Mouse (Mus musculus): ENCODE results near the gene Tmem184b. TPM values are rescaled to one million over a fixed set of nuclear protein-coding genes. Genes with fewer than 3 reads are reported as not detected.
A peak's percentile ranks its signal among the peaks of the same experiment; 100 is the strongest.

The Tmem184b gene
- total RNA-seq, 2 experiments from 2014 or later: 59.2 to 67.8 TPM

GRCm38 (mm10) chr15:79400134-79400974 lies 3.0 kb downstream of the Tmem184b start:
- no peak for DNase-seq
- intact Hi-C loops (cut with DNase I): loop anchor here (2.0 kb wide), 1 partner anchor 36 kb away; no protein-coding TSS in a partner anchor

GRCm38 (mm10) chr15:79399231-79400052 lies 3.9 kb downstream of the Tmem184b start:
- intact Hi-C loops (cut with DNase I): loop anchor here (2.0 kb wide), 1 partner anchor 37 kb away; no protein-coding TSS in a partner anchor
- DNase-seq: peak in 1 of 2 experiments; percentile 41

GRCm38 (mm10) chr15:79396736-79397135 lies 6.6 kb downstream of the Tmem184b start:
- DNase-seq: peak; percentile 73

GRCm38 (mm10) chr15:79395281-79395680 lies 8.1 kb downstream of the Tmem184b start:
- intact Hi-C loops (cut with DNase I): loop anchor here (2.0 kb wide), 1 partner anchor 14 kb away; no protein-coding TSS in a partner anchor
- no peak for DNase-seq

More at GRCm38 (mm10) chr15:79396736-79397135, 6.6 kb downstream of the Tmem184b start:
- intact Hi-C loops (cut with DNase I): no loop called here

GRCm38 (mm10) chr15:79394842-79395241 lies 8.5 kb downstream of the Tmem184b start:
- DNase-seq: no peak
- intact Hi-C loops (cut with DNase I): loop anchor here (2.0 kb wide), 1 partner anchor 14 kb away; no protein-coding TSS in a partner anchor

- DNase-seq: no peak
- intact Hi-C loops (cut with DNase I): no loop called here
Measured at GRCm38 (mm10) chr15:79393101-79393500, 10.3 kb downstream of the Tmem184b start.

GRCm38 (mm10) chr15:79392527-79392926 lies 10.8 kb downstream of the Tmem184b start:
- intact Hi-C loops (cut with DNase I): no loop called here

GRCm38 (mm10) chr15:79391447-79392093 lies 11.8 kb downstream of the Tmem184b start:
- intact Hi-C loops (cut with DNase I): no loop called here
- peak; percentile 88 to 89 for DNase-seq

More at GRCm38 (mm10) chr15:79392527-79392926, 10.8 kb downstream of the Tmem184b start:
- DNase-seq: no peak

- intact Hi-C loops (cut with DNase I): no loop called here
- peak in 1 of 2 experiments; percentile 30 for DNase-seq
Measured at GRCm38 (mm10) chr15:79390434-79390833, 12.9 kb downstream of the Tmem184b start.

GRCm38 (mm10) chr15:79388171-79388570 lies 15.2 kb downstream of the Tmem184b start:
- intact Hi-C loops (cut with DNase I): no loop called here

GRCm38 (mm10) chr15:79387611-79388010 lies 15.8 kb downstream of the Tmem184b start:
- DNase-seq: no peak
- intact Hi-C loops (cut with DNase I): no loop called here

More at GRCm38 (mm10) chr15:79388171-79388570, 15.2 kb downstream of the Tmem184b start:
- DNase-seq: no peak

GRCm38 (mm10) chr15:79387081-79387480 lies 16.3 kb downstream of the Tmem184b start:
- DNase-seq: peak in 1 of 2 experiments; percentile 35
- intact Hi-C loops (cut with DNase I): no loop called here

- no peak for DNase-seq
- intact Hi-C loops (cut with DNase I): loop anchor here (2.0 kb wide), 1 partner anchor 13 kb away; no protein-coding TSS in a partner anchor
Measured at GRCm38 (mm10) chr15:79381644-79382043, 21.7 kb downstream of the Tmem184b start.

- peak; percentile 82 to 89 for DNase-seq
- intact Hi-C loops (cut with DNase I): loop anchor here (2.0 kb wide), 1 partner anchor 14 kb away; no protein-coding TSS in a partner anchor
Measured at GRCm38 (mm10) chr15:79380468-79381444, 22.6 kb downstream of the Tmem184b start.

- DNase-seq: no peak
Measured at GRCm38 (mm10) chr15:79379658-79380057, 23.7 kb downstream of the Tmem184b start.

GRCm38 (mm10) chr15:79378608-79379007 lies 24.8 kb downstream of the Tmem184b start:
- intact Hi-C loops (cut with DNase I): loop anchor here (5.0 kb wide), 1 partner anchor 136 kb away; no protein-coding TSS in a partner anchor
- no peak for DNase-seq

More at GRCm38 (mm10) chr15:79379658-79380057, 23.7 kb downstream of the Tmem184b start:
- intact Hi-C loops (cut with DNase I): loop anchor here (2.0 to 5.0 kb wide), 2 partner anchors 15 to 137 kb away; no protein-coding TSS in a partner anchor

- peak; percentile 89 to 91 for DNase-seq
- intact Hi-C loops (cut with DNase I): loop anchor here (2.0 to 5.0 kb wide), 2 partner anchors 89 to 135 kb away; no protein-coding TSS in a partner anchor
Measured at GRCm38 (mm10) chr15:79377681-79378080, 25.7 kb downstream of the Tmem184b start.

- intact Hi-C loops (cut with DNase I): loop anchor here (5.0 kb wide), 1 partner anchor 132 kb away; no protein-coding TSS in a partner anchor
- DNase-seq: no peak
Measured at GRCm38 (mm10) chr15:79374760-79375159, 28.6 kb downstream of the Tmem184b start.
